Mouse (Mus musculus) testis, adult 2 months (tissue): ENCODE data around the gene Uhrf1. TPM values are rescaled to one million over a fixed set of nuclear protein-coding genes. Genes with fewer than 3 reads are reported as not detected.

ENCODE experiments used
- H3K27ac ChIP-seq: fragments of 200-500 bp; 2 replicates; pipeline ENCODE4 v1.5.1; 2012; ENCODE audit warnings: low read depth, low read length; ENCODE audit not compliant: control insufficient read depth, insufficient read depth
- H3K27me3 ChIP-seq: fragments of 200-500 bp; 2 replicates; pipeline ENCODE4 v1.6.1; 2012; ENCODE audit warnings: mild to moderate bottlenecking, low read length, moderate library complexity; ENCODE audit not compliant: control insufficient read depth, insufficient read depth
- H3K36me3 ChIP-seq: fragments of 200-500 bp; 2 replicates; pipeline ENCODE4 v1.6.1; 2012; ENCODE audit warnings: mild to moderate bottlenecking, low read length; ENCODE audit not compliant: control insufficient read depth, insufficient read depth
- H3K4me1 ChIP-seq: fragments of 200-500 bp; 2 replicates; pipeline ENCODE4 v1.6.1; 2012; ENCODE audit warnings: low read length; ENCODE audit not compliant: control insufficient read depth, insufficient read depth
- H3K4me3 ChIP-seq: fragments of 200-500 bp; 2 replicates; pipeline ENCODE4 v1.5.1; 2012; ENCODE audit warnings: low read depth, mild to moderate bottlenecking, low read length, moderate library complexity, mixed read lengths; ENCODE audit not compliant: control insufficient read depth
- CTCF ChIP-seq: fragments of 200-500 bp; IDR thresholded peaks from 2 replicates; pipeline ENCODE4 v1.5.1; 2012; ENCODE audit warnings: low read depth, mild to moderate bottlenecking, inconsistent platforms, low read length, moderate library complexity; ENCODE audit not compliant: control insufficient read depth, insufficient read depth, insufficient replicate concordance
- POLR2A ChIP-seq: fragments of 200-500 bp; IDR thresholded peaks from 2 replicates; pipeline ENCODE4 v1.6.1; 2012; ENCODE audit warnings: low read depth, mild to moderate bottlenecking, inconsistent platforms, low read length, moderate library complexity; ENCODE audit not compliant: control insufficient read depth
- polyA plus RNA-seq: library from polyadenylated mRNA; depleted of rRNA; stranded (reverse); fragments of >200 nt; gene quantifications from 2 replicates; pipeline ENCODE4 v1.2.3, GENCODE M21; 2012

Uhrf1 gene
- polyA plus RNA-seq, 1 experiment, result 43.1 TPM

- no peak overlapping the region for H3K4me3 ChIP-seq
- TF ChIP-seq POLR2A (no peak), CTCF (no peak)
- H3K27me3 ChIP-seq, result no peaks in the 10 kb centered on the region
- peaks cover 13% of the 10 kb centered on the region for H3K4me1 ChIP-seq
- no peaks in the 10 kb centered on the region for H3K36me3 ChIP-seq
- peak overlapping the region; percentile 62 for H3K27ac ChIP-seq
These were observed 25.6 kb upstream of the Uhrf1 start for GRCm38 (mm10) chr17:56277567-56277893.

- H3K4me1 ChIP-seq, result peaks cover 13% of the 10 kb centered on the region
- no peak overlapping the region for H3K4me3 ChIP-seq
- no peak for TF ChIP-seq CTCF
- TF ChIP-seq POLR2A, result no peak
- H3K27me3 ChIP-seq, result no peaks in the 10 kb centered on the region
- H3K27ac ChIP-seq, result 0 out of 2 replicates have a peak overlapping the region, but pooled peaks have one; percentile 21
- H3K36me3 ChIP-seq, result no peaks in the 10 kb centered on the region
These were observed 24.8 kb upstream of the Uhrf1 start for GRCm38 (mm10) chr17:56278340-56278739.

- Histone ChIP-seq H3K36me3 (no peaks in the 10 kb centered on the region), H3K4me1 (peaks cover 13% of the 10 kb centered on the region), H3K4me3 (no peak overlapping the region), H3K27me3 (no peaks in the 10 kb centered on the region), H3K27ac (no peak overlapping the region)
- TF ChIP-seq CTCF (no peak), POLR2A (no peak)
These were observed 23.5 kb upstream of the Uhrf1 start for GRCm38 (mm10) chr17:56279481-56280155.

- Histone ChIP-seq H3K36me3 (no peaks in the 10 kb centered on the region), H3K4me3 (no peak overlapping the region), H3K27me3 (no peaks in the 10 kb centered on the region), H3K4me1 (peaks cover 7% of the 10 kb centered on the region), H3K27ac (no peak overlapping the region)
- TF ChIP-seq CTCF (no peak), POLR2A (no peak)
These were observed 21.9 kb upstream of the Uhrf1 start for GRCm38 (mm10) chr17:56281193-56281592.

- peaks cover 5% of the 10 kb centered on the region for H3K4me1 ChIP-seq
- no peak overlapping the region for H3K4me3 ChIP-seq
- no peak overlapping the region for H3K27ac ChIP-seq
- TF ChIP-seq CTCF, result no peak
- no peak for TF ChIP-seq POLR2A
- no peaks in the 10 kb centered on the region for H3K36me3 ChIP-seq
- H3K27me3 ChIP-seq, result no peaks in the 10 kb centered on the region
These were observed 20.3 kb upstream of the Uhrf1 start for GRCm38 (mm10) chr17:56282802-56283201.

- H3K4me1 ChIP-seq, result peaks cover 7% of the 10 kb centered on the region; the same call in 1 of the 2 replicates
- H3K4me3 ChIP-seq, result no peak overlapping the region
- H3K27me3 ChIP-seq, result no peaks in the 10 kb centered on the region
- H3K27ac ChIP-seq, result no peak overlapping the region
- TF ChIP-seq CTCF, result no peak
- H3K36me3 ChIP-seq, result no peaks in the 10 kb centered on the region
These were observed 19.8 kb upstream of the Uhrf1 start for GRCm38 (mm10) chr17:56283316-56283715.

GRCm38 (mm10) chr17:56285995-56286394, 17.1 kb upstream of the Uhrf1 start:
- TF ChIP-seq POLR2A, result no peak
- TF ChIP-seq CTCF, result no peak
- Histone ChIP-seq H3K27ac (no peak overlapping the region), H3K4me1 (peaks cover 18% of the 10 kb centered on the region), H3K27me3 (no peaks in the 10 kb centered on the region), H3K36me3 (no peaks in the 10 kb centered on the region), H3K4me3 (no peak overlapping the region)

GRCm38 (mm10) chr17:56287830-56288229, 15.3 kb upstream of the Uhrf1 start:
- Histone ChIP-seq H3K27ac (no peak overlapping the region), H3K36me3 (no peaks in the 10 kb centered on the region), H3K4me3 (no peak overlapping the region), H3K4me1 (peaks cover 33% of the 10 kb centered on the region), H3K27me3 (no peaks in the 10 kb centered on the region)
- TF ChIP-seq POLR2A, result no peak
